Mouse (Mus musculus) heart, postnatal 14 days (tissue): ENCODE measurements around the gene Gm20388. TPM values are rescaled to one million over a fixed set of nuclear protein-coding genes. Genes with fewer than 3 reads are reported as not detected.
A peak's percentile ranks its signal among the peaks of the same experiment; 100 is the strongest.

Experiments used
- DNase-seq, 2 experiments: peaks; one replicate each; pipeline ENCODE4 v3.0.0; 2021 to 2022
- intact Hi-C: fragments of 180-260 bp; cut with DNase I; formaldehyde crosslinking; loops from one replicate; pipeline ENCODE4 v1.15.1; 2025
- total RNA-seq, 2 experiments: library from RNA; stranded (reverse); gene quantifications; 2 replicates each; pipeline ENCODE4 v1.2.3; 2021

Gm20388 gene
- total RNA-seq, 2 experiments from 2014 or later: 0.24 TPM; not detected in 1

DNA sequence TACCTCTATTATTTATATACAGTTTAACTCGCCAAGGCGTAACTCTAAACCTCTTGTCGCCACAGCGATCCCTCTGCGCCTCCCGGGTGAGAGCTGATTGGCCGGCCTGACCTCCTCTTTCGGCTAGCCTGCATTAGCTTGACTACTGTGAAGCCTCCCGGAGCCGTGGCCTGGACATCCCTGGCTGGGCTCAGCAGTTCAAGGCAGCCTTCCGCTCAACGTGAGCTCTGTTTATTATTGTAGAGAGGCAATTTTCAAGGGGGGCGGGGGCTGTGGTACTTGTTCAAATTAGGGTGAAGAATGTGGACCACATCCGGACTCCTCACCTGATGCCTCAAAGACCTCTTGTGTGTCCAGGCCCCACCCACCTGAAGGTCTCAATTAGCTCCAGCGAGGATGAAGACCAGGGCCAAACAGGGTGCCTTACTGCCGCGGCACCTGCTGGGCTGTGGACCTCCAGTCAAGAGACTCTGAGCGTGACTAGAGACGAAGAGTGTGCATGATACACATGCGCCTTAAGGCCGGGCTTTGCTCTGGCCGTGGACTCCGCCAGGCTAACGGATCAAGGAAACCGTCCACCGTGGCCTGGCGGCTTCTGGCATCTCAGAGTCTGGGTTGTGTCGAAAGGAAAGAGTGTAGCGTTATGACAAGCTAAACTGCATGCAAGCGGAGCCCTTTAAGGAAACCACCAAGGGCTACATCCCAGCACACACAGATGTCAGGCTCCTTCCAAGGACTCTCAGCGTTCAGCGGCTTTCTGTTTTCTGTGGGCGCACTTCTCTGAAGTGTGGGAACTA, 1309.7 kb downstream of the Gm20388 start:
- no peak for DNase-seq
- intact Hi-C loops: no loop called here

DNA sequence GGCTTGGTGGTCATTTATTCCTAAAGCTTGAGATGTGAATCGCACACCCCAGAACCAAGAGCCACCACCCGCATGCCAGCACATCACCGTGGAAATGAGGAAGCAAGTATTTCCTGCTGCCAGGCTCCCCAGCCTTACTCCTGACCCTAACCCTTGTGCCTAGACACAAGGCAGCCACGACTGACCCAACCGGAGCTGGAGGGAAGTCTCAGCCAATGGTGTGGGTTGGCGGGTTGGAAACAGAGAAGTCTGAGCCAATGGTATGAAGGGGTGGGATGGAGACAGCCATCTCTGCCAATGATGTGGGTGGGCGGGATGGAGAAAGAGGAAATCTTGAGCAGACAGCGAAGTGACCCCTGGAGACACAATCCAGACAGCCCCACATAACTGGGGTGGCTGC, 1314.1 kb downstream of the Gm20388 start:
- intact Hi-C loops: loop anchor here (5.0 kb wide), 1 partner anchor 288 kb away; no protein-coding TSS in a partner anchor
- no peak for DNase-seq

DNA sequence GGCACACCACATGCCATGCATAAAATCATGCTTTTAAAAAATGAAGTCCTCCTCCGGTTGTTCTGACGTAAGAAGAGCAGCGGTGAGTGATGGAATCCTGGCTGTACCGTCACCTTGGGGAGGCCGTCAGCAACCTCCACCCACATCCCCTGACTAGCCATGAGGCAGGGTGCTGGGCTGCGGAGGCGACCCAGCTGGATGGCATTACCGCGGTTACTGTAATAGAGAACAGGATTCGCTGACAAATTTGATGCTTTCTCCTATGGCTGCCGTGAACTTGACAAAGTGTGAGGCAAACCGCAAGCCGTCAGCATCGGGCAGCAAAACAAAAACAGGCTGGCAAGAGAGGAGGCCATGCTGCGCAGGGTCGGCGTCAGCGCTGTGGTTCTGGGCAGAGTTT, 1317.1 kb downstream of the Gm20388 start:
- DNase-seq: no peak
- intact Hi-C loops: loop anchor here (5.0 kb wide), 1 partner anchor 285 kb away; no protein-coding TSS in a partner anchor

DNA sequence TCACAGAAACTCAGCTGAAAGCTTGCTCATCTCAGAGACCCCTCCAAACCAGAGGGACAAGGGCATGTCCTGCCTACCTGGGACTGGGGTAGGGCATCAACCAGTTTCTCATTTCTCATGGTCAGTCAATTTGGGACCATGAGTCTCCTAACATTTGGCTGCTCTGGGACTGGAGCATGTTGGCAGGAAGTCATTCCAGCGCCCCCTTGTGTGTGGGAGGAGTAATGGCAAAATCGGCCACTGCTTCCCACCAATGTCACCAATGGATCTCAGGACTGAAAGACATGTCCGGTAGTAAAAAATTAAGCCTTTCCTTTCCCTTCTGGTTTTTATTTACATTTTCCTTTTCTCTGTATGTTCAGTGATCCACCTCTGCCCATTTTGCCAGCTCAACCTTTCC, 1318.3 kb downstream of the Gm20388 start:
- DNase-seq: peak; percentile 38 to 63
- intact Hi-C loops: loop anchor here (1.0 to 5.0 kb wide), 2 partner anchors 116 to 283 kb away; no protein-coding TSS in a partner anchor

DNA sequence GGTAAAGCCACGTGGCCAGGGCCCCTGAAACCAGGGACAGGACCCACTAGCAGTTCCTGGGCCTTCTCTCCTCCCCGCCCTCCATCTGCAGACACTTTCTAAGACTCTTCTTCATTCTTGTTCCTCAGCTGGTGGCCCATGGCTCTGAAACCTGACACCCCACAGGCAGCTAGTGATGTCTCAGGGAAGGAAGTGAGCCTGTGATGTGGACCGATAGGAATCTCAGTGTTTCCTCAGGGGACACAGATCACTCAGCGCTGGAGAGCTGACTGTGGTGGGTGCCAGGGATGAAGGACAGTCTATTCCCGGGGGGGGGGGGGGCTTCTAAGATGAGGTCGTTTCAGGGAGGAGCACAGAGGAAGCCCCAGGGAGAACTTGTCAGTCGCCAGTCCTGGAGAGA, 1318.9 kb downstream of the Gm20388 start:
- no peak for DNase-seq
- intact Hi-C loops: loop anchor here (1.0 to 5.0 kb wide), 2 partner anchors 116 to 283 kb away; no protein-coding TSS in a partner anchor

DNA sequence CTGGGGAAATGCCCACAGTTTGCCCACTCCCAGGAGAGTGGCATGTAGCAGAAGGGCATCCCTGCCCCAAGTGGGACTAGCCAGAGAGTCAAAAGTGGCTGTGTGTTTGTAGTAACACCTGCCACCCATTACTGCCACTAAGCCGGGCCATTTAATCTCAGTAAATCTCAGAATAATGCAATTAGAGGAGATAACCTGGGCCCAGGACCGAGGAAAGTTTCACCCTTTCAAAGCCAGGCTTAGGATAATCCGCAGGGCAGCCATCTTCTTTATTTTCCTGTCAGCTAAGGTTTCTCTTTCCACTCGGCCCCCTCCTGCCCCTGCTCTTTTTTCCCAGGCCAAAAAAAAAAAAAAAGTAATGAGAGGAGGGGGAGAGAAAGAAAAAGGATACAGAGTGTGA, 1322.6 kb downstream of the Gm20388 start:
- intact Hi-C loops: loop anchor here (5.0 kb wide), 1 partner anchor 159 kb away; no protein-coding TSS in a partner anchor
- no peak for DNase-seq

DNA sequence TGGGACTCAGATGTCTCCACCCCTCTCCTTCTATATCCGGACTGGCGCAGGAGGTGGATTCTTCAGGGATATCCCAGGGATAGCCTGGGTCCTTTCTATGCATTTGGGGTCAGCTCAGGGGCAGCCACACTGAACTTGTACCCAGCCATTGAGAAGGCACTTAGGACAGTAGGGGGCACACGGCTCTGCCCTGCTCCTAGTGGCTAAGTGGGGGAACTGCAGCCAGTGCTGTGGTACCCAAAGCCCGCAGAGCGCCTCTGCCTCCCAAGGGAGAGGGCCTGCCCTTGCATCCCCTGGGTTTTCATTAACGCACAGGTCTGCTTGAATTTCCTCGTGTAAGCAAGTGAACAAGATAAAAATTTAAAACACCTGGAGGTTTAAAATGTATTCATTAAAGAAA, 1324.3 kb downstream of the Gm20388 start:
- peak in 1 of 2 experiments; percentile 34 for DNase-seq
- intact Hi-C loops: loop anchor here (5.0 kb wide), 1 partner anchor 157 kb away; no protein-coding TSS in a partner anchor

DNA sequence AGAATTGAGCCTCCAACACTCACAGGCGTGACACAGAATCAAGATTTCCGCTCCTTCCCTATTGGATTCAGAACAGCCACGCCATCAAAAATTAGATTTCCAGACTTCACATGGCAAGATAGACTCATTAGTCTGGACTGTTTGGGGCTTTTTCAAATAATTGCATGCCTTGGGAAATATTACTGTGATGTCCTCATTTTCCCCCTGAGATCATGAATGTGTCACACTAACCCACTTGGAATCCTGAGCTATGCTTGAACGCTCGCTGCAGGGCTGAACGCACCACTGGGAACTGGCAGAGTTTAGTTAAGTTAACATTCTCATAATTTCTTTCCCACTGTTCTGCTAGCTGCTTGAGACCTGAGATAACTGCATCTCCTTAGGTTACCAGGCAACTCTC, 1329.0 kb downstream of the Gm20388 start:
- no peak for DNase-seq

DNA sequence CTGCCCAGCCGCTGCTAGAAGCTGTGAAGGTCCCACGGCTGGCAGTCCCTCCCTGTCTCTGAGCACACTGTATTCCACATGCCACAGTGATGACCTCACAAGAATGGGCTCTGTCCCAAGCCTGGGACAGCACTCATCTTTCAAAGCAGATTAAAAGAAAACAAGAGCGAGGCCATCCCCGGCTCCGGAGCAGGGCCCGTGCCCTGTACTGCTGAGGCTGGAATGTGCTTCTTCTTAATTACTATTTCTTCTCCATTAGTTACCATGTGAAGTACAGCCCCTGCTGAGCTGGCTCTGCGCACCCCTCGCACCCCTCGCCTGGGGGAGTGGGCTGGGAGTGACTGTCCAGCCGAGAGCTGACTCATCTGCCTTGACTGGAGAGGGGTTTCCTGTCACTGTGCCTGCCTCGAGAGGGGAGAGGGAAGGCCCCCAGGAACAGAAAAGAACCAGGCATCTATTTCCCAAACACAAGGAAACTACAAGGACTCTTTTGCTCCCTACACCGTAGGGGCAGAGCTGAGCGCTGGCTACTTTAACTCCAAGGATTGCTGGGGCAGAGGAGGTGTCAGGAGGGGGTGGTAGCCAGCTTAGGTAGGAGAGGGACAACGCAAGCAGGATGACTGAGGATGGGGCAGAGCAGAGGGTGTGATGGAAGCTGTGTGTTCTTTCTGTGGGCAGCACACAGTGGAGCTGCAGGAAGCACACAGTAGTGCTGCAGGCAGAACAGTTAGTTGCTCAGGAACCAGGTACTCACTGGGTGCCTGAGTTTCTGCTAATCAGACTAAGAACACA, 1331.3 kb downstream of the Gm20388 start:
- peak; percentile 50 to 72 for DNase-seq
- intact Hi-C loops: no loop called here

More for the DNA sequence above, 1329.0 kb downstream of the Gm20388 start:
- intact Hi-C loops: no loop called here

DNA sequence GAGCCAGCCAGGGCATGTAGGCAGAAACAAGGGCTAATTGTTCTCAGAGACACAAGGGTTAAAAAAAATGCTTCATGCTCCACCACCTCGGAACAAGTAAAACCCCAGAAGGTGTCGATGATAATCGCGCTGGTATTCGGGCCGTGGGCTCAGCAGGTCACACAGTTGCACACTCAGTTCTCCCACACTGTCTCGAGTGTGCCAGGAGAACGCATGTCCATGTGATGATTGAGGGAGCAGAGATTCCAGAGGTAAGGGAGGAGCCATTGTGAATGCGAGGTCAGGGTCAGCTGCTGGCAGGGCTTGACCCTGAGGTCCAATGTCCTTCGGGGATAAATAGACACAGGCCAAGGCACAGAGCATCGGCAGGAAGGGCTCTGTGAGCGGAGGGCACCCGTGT, 1332.0 kb downstream of the Gm20388 start:
- intact Hi-C loops: no loop called here
- no peak for DNase-seq

DNA sequence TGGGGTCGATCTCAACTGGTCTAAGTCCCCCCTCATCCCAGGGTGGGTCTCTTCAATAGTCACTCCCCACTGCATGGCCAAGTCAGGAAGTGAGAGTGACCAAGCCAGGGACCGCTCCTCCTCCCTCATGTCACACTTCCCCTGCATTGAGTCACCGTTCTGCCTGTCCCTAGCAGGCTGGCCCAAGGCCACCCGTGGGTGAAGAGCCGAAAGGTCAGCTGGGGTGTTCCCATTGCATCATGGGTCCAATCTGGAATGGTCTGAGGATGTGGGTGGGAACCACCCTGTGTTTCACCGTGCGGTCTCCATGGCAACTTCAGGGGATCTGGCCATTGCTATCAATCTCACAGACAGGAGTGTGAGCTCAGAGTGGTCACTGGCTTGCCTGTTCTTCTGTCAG, 1338.2 kb downstream of the Gm20388 start:
- intact Hi-C loops: no loop called here
- peak; percentile 53 to 54 for DNase-seq

DNA sequence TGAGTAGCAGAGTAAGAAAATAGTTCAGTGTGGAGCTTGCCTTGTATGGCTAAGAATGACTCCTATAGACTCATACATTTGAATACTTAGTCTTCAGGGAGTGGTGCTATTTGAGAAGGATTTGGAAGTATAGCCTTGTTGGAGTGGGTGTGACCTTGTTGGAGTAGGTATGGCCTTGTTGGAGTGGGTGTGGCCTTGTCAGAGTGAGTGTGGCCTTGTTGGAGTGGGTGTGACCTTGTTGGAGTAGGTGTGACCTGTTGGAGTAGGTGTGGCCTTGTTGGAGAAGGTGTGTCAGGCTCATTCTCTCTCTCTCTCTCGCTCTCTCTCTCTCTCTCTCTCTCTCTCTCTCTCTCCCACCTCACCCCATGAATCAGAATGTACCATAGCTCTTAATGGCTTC, 1338.8 kb downstream of the Gm20388 start:
- intact Hi-C loops: no loop called here
- no peak for DNase-seq

DNA sequence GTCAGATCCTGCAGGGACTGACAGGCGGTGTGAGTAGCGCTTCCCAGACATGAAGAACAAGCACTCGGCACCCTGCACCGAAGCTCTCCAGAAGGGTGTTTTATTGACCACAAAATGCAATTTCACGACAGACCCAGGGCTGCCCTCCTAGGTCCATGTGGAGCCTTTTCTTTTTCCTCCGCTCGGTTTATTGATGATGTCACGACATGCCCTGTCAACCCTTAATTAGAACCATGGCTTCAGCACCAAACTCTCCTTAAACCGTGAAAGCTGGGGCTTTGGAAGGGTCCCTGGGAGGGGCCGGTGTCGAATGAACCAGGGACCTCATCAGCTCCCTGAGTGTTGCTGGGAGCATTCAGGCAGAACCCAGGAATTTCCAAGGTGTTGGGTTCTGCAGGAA, 1340.4 kb downstream of the Gm20388 start:
- DNase-seq: no peak
- intact Hi-C loops: no loop called here

DNA sequence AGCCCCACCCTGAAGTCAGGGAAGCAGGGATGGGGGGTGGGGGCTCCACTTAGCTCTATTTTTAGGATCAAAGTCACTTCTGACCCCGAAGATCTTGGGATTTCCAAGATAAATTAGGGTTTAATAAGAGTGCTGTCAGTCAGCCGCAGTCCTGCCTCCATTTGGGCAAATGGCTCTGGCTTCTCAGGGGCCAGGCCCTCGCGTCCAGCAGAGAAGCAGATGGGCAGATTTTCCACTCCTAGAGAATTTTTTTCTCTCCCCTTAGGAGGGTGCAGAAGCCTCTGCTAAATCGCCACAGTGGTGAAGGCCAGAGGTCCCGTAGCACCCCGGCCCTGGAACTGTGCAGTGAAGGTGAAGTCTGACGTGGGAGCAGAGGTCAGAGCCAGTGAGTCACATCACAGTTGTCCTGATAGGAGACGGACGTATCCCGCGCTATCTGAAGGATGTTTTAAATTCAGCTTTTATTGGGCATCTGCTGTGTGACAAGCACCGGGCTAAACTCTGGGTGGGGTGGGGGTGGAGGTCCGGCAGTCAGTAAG, 1345.2 kb downstream of the Gm20388 start:
- intact Hi-C loops: no loop called here
- DNase-seq: no peak

DNA sequence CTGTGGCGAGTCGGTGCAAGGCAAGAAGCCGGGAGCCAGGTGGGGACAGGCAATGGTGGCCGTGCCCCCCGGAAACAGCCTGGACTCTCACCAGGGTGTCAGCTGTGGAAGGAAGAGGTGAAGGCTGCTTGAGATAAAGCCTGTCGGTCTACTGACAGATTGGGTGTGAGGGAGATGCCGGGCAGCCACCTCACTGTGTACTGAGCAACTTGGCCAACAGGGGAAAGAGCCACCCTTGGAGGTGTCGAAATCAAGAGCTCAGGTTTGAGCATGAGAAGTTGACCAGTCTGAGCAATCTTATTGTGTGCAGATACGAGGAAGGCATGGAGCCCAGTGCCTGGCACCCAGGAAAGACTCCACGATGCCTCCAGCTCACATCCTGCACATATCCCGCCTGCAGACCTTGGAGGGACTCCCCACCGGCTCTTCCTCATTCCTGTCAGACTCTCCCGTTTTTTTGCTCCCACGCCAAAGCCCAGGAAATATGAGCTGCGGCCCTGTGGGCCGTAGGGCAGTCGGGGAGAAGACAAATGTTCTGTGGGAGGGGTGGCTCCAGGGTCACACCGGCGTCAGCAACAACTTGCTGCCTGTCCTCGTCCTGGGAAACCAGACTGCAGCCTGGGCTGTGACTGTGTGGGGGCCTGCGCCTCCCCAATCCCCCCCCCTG, 1347.6 kb downstream of the Gm20388 start:
- DNase-seq: no peak
- intact Hi-C loops: no loop called here

DNA sequence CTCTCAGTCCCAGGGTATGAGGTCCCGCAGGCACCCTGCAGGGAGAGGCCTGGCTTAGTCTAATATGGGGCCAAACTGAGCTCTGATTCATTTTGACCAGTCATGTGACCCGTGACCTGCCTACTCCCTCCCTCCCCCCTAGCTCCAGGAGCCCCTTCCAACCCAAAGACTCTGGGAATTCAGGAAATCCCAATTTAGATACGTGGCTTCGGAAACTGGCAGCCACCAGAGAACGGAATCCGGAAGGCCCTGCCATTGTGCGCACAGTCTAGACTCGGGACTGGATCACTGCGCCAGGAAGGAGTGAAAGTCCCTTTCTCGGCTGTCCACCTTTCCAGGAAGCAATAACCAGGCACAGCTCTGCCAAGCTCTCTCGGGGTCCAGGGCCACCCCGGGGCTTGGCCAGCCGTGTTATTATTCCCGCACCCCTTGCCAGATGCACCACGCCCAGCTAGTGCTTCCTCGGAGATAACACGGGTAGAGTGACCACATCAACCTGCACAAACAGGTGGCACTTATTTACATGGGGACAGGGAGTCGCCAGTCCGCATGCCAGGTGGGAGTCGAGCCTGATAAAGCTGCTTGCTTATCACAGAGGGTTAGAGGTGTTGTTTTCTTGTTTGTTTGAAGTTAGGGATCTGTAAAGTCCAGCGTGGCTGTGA, 1352.2 kb downstream of the Gm20388 start:
- peak; percentile 57 to 70 for DNase-seq
- intact Hi-C loops: loop anchor here (5.0 kb wide), 2 partner anchors 69 to 124 kb away; no protein-coding TSS in a partner anchor

DNA sequence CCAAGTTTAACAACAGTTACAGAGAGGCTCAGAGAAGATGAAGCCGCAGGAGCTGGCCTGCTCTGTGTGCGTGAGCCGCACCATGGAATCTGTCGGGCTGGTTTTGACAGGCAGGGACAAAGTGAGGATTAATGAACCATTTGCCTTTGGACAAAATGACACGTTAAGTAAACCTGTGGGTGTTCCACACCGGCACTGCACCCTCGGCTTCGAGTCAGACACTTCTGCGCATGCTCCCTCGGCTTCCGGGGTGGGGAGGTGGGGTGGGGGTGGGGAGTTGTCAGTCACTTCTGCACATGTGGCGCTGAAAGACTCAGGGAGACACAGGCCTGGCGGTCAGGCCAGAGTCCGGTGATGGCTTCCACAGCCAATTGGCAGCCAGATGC, 1352.7 kb downstream of the Gm20388 start:
- DNase-seq: no peak
- intact Hi-C loops: loop anchor here (5.0 kb wide), 2 partner anchors 69 to 124 kb away; no protein-coding TSS in a partner anchor

DNA sequence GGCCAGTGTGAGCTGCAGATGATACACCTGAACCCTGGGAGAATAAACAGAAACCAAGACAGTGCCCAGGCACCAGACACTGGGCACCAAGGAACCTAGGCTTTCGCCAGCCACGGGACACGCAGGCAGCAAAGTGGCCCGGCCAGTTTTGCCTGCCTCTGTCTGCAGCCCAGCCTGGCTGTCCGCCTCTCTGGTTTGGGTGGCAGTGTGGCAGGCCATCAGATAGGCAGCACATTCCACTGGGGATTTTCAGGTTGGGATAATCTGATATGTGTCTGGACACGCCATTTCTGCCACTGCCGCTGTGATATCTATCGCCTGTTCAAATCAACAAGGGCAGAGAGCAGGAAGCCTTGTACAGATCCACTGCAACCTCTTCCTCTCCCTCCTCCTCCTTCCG, 1353.6 kb downstream of the Gm20388 start:
- intact Hi-C loops: loop anchor here (5.0 kb wide), 2 partner anchors 68 to 123 kb away; no protein-coding TSS in a partner anchor
- DNase-seq: no peak

DNA sequence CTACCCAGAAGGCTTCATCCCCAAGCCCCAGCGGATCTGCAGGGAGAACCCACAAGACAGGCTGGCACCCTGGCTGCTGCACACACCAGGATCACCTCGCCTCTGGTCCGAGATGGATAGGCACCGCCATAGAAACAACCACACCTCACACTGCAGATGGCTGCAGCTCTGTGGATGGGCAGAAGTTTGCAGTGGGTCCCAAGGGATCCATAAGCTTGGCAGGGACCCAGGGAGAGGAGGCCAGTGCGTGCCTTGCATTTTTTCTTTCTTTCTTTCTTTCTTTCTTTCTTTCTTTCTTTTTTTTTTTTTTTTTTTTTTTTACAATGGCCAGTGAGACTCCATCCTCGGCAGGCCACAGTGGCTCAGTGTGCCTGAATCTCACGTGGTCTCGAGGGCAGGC, 1360.9 kb downstream of the Gm20388 start:
- intact Hi-C loops: no loop called here
- DNase-seq: no peak

DNA sequence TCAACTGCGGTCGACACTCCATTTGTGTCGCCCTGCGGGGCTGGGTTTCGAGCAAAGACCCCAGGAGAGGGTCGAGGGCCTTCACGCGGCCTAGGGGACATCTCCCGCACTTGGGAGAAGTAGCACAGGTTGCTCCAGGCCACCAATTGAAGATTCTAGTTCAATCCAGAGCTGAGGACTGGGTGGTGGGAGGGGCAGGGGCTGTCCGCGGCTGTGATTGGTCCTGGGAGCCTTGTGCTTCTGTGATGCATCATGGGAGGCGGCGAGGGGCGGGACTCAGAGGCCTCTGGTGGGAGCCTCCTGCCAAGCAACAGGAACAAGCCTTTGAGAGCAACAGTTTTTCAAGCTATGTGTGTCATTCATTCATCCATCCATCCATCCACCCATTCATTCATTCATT, 1362.6 kb downstream of the Gm20388 start:
- DNase-seq: no peak
- intact Hi-C loops: no loop called here
